Mouse (Mus musculus): ENCODE measurements around the gene Cxcr2. TPM values are rescaled to one million over a fixed set of nuclear protein-coding genes. Genes with fewer than 3 reads are reported as not detected.
"Not testable (repeated sequence)": the region's sequence is repeated elsewhere in the genome, so short reads cannot be mapped to it uniquely, and the experiment has no call there.

The Cxcr2 gene
- polyA plus RNA-seq, 1 experiment from 2014 or later = 0.41 TPM

DNA sequence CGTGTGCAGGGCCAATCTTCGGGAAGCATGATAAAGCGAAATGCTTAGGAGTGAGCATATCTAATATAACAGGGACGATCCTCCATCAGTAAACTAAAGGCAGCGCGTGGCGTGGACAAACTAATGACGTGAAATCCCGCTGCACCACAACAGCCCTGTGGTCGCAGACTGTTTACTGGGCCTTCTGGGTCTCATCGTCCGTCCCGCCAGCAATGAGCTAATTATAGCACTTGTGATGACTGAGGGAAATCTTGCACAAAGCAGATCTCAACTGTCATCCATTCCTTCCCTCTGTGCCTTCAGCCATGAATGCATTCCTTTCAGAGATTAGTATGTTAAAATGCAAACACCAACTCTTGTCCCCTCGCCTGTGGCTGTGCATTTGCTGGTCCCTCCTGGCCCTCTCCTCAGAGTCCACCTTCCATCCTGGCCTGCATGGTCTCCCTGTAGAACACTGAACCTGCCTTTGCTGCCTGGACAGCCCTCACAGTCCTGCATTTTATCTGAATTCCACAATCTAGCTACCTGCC, 2.7 kb downstream of the Cxcr2 start:
- Histone ChIP-seq H3K27me3 (ENCODE audit: control insufficient read depth, insufficient read depth, low read length) (no peaks in the 10 kb centered on the region), H3K4me3 (ENCODE audit: low read length) (no peak overlapping the region), H3K9ac (ENCODE audit: low read length) (no peak overlapping the region), H3K4me1 (ENCODE audit: control insufficient read depth, insufficient read depth, low read length) (peaks cover 10% of the 10 kb centered on the region), H3K27ac (ENCODE audit: low read length) (peak overlapping the region; percentile 41; the same call in 1 of the 2 replicates), H3K9me3 (replicated peaks; ENCODE audit: control insufficient read depth, low read length) (no peaks in the 10 kb centered on the region), H3K4me2 (ENCODE audit: low read depth, low read length) (peak overlapping the region; percentile 28; the same call in 1 of the 2 replicates), H3K36me3 (ENCODE audit: control insufficient read depth, insufficient read depth) (no peaks in the 10 kb centered on the region)
- 47% methylated on average over 14 of the region's 14 CpGs for WGBS
- ATAC-seq (replicated peaks; ENCODE audit: extremely low read depth, insufficient read depth, low FRiP score) = peak; percentile 63

DNA sequence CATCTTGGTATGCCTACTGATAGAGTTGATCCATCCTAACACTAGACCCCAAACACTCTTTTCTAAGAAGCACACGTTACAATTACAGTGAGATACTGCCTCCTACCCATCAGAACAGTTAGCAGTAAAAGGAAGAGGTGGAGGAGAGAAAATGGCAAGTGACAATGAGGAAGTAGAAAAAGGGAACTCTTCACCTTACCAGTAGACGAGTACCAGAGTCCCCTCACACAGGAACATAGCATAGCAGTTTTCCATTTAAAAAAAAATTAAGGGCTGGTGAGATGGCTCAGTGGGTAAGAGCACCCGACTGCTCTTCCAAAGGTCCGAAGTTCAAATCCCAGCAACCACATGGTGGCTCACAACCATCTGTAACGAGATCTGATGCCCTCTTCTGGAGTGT, 5.8 kb downstream of the Cxcr2 start:
- H3K4me3 ChIP-seq (ENCODE audit: low read length); H3K36me3 ChIP-seq (ENCODE audit: control insufficient read depth, insufficient read depth); H3K27me3 ChIP-seq (ENCODE audit: control insufficient read depth, insufficient read depth, low read length); H3K4me2 ChIP-seq (ENCODE audit: low read depth, low read length); H3K27ac ChIP-seq (ENCODE audit: low read length); ATAC-seq (replicated peaks; ENCODE audit: extremely low read depth, insufficient read depth, low FRiP score); H3K9me3 ChIP-seq (replicated peaks; ENCODE audit: control insufficient read depth, low read length); H3K9ac ChIP-seq (ENCODE audit: low read length): not testable (repeated sequence)
- WGBS = 70% methylated on average over 4 of the region's 5 CpGs
- peaks cover 10% of the 10 kb centered on the region for H3K4me1 ChIP-seq (ENCODE audit: control insufficient read depth, insufficient read depth, low read length)

DNA sequence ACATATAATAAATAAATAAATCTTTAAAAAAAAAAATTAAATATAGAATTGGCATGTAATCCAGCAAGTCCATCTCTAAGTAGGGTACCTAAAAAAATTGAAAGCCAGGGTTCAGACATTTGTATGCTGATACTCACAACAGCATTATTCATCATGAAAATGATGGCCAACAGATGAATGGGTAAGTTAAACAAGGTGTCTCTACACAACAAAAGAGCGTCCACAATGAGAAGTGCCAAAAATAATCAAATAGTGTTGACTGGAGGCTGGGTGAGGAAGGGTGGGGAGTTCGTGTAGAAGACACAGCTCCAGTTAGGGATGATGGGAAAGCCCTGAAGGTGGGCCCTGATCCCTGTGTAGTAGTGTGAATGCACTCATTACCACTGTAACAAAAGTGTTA, 6.2 kb downstream of the Cxcr2 start:
- Histone ChIP-seq H3K9ac (ENCODE audit: low read length) (no peak overlapping the region), H3K27me3 (ENCODE audit: control insufficient read depth, insufficient read depth, low read length) (no peaks in the 10 kb centered on the region), H3K9me3 (replicated peaks; ENCODE audit: control insufficient read depth, low read length) (no peaks in the 10 kb centered on the region), H3K4me1 (ENCODE audit: control insufficient read depth, insufficient read depth, low read length) (peaks cover 10% of the 10 kb centered on the region), H3K36me3 (ENCODE audit: control insufficient read depth, insufficient read depth) (no peaks in the 10 kb centered on the region), H3K27ac (ENCODE audit: low read length) (no peak overlapping the region), H3K4me2 (ENCODE audit: low read depth, low read length) (no peak overlapping the region), H3K4me3 (ENCODE audit: low read length) (no peak overlapping the region)
- ATAC-seq (replicated peaks; ENCODE audit: extremely low read depth, insufficient read depth, low FRiP score) = no peak
- 45% methylated on average over 2 of the region's 2 CpGs for WGBS

DNA sequence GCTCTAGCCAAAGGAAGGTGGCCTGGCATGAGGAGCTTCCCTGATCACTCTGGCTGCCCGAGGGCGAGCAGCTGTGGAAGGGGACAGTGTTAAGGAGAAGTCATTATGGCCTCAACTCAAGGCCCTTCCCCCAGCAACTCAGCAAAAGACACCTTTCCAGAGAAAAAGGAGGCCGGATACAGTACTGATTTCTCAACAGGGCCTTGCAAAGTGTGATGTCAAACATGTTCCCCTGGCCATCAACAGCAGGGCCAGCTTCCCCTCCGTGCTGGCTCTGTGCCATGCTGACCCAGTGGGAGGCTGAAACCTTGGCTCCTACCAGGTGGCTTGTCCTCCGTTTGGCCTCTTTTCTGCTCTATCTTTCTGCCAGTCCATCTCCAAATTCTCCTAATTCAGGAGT, 13.3 kb downstream of the Cxcr2 start:
- no peak overlapping the region for H3K4me3 ChIP-seq (ENCODE audit: low read length)
- no peak overlapping the region for H3K4me2 ChIP-seq (ENCODE audit: low read depth, low read length)
- no peak overlapping the region for H3K27ac ChIP-seq (ENCODE audit: low read length)
- no peak overlapping the region for H3K9ac ChIP-seq (ENCODE audit: low read length)
- H3K27me3 ChIP-seq (ENCODE audit: control insufficient read depth, insufficient read depth, low read length) = no peaks in the 10 kb centered on the region
- WGBS = 64% methylated on average over 5 of the region's 5 CpGs
- no peak for ATAC-seq (replicated peaks; ENCODE audit: extremely low read depth, insufficient read depth, low FRiP score)
- no peaks in the 10 kb centered on the region for H3K4me1 ChIP-seq (ENCODE audit: control insufficient read depth, insufficient read depth, low read length)
- no peaks in the 10 kb centered on the region for H3K36me3 ChIP-seq (ENCODE audit: control insufficient read depth, insufficient read depth)
- H3K9me3 ChIP-seq (replicated peaks; ENCODE audit: control insufficient read depth, low read length) = no peaks in the 10 kb centered on the region

DNA sequence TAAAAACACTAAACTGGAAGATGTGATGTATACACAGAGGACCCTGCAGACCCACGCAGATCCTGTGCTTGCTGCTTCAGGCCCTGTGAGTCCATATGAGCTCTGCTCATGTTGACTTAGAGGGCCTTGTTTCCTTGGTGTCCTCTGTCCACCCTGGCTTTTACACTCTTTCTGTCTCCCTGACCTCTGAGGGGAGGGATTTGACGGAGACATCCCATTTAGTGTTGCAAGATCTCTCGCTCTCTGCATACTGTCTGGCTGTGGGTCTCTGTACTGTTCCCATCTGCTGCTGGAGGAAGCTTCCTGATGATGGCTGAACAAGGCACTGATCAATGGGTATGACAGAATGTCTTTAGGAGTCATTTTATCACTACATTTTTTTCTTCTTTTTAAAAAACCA, 15.9 kb downstream of the Cxcr2 start:
- H3K4me3 ChIP-seq (ENCODE audit: low read length) = no peak overlapping the region
- no peaks in the 10 kb centered on the region for H3K9me3 ChIP-seq (replicated peaks; ENCODE audit: control insufficient read depth, low read length)
- no peaks in the 10 kb centered on the region for H3K4me1 ChIP-seq (ENCODE audit: control insufficient read depth, insufficient read depth, low read length)
- 92% methylated on average over 3 of the region's 3 CpGs for WGBS
- no peaks in the 10 kb centered on the region for H3K36me3 ChIP-seq (ENCODE audit: control insufficient read depth, insufficient read depth)
- H3K27me3 ChIP-seq (ENCODE audit: control insufficient read depth, insufficient read depth, low read length) = no peaks in the 10 kb centered on the region
- no peak overlapping the region for H3K27ac ChIP-seq (ENCODE audit: low read length)
- no peak for ATAC-seq (replicated peaks; ENCODE audit: extremely low read depth, insufficient read depth, low FRiP score)
- H3K4me2 ChIP-seq (ENCODE audit: low read depth, low read length) = no peak overlapping the region
- no peak overlapping the region for H3K9ac ChIP-seq (ENCODE audit: low read length)

DNA sequence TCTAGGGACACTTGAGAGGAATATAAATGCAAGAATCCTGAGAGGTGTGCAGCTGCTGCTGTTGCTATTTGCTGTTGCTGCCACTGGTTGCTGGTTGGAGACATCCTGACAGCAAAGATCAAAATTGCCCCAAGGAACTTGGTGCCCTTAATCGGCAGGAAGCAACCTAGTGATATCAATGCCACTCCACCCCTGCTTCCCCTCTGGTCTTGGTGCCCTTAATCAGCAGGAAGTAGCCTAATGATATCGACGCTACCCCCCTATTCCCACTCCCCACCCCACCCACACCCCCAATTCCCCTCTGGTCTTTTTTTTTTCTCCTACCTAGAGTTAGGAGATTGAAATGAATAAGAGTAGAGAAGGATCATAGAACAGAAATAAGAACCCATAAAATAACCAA, 18.9 kb downstream of the Cxcr2 start:
- Histone ChIP-seq H3K9ac (ENCODE audit: low read length) (no peak overlapping the region), H3K27me3 (ENCODE audit: control insufficient read depth, insufficient read depth, low read length) (no peaks in the 10 kb centered on the region), H3K4me3 (ENCODE audit: low read length) (no peak overlapping the region), H3K4me1 (ENCODE audit: control insufficient read depth, insufficient read depth, low read length) (no peaks in the 10 kb centered on the region; the same call in 1 of the 2 replicates), H3K27ac (ENCODE audit: low read length) (no peak overlapping the region), H3K4me2 (ENCODE audit: low read depth, low read length) (no peak overlapping the region), H3K9me3 (replicated peaks; ENCODE audit: control insufficient read depth, low read length) (no peaks in the 10 kb centered on the region), H3K36me3 (ENCODE audit: control insufficient read depth, insufficient read depth) (no peaks in the 10 kb centered on the region)
- ATAC-seq (replicated peaks; ENCODE audit: extremely low read depth, insufficient read depth, low FRiP score) = no peak
- 48% methylated on average over 3 of the region's 3 CpGs for WGBS

DNA sequence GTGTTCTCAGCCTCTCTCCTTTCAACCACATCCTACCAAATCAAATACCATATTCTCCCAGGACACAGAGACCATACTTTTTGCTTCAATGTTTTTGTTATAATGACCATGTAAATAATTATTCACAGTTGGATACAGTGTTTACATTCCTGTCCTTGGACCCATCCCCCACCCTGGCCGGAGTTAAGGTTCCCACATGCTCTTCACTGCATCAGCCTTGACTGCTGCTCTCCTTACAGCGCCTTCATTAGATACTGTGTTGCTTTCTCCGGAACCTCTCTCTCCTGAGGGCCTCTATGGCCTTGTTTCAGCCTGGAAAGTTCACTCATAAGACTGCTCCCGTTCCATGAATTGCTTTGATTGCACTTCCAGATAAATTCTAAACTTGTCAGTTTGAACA, 21.9 kb downstream of the Cxcr2 start:
- Histone ChIP-seq H3K4me1 (ENCODE audit: control insufficient read depth, insufficient read depth, low read length) (peaks cover 7% of the 10 kb centered on the region; the same call in 1 of the 2 replicates), H3K4me3 (ENCODE audit: low read length) (no peak overlapping the region), H3K9me3 (replicated peaks; ENCODE audit: control insufficient read depth, low read length) (no peaks in the 10 kb centered on the region), H3K9ac (ENCODE audit: low read length) (no peak overlapping the region), H3K36me3 (ENCODE audit: control insufficient read depth, insufficient read depth) (no peaks in the 10 kb centered on the region), H3K4me2 (ENCODE audit: low read depth, low read length) (no peak overlapping the region), H3K27ac (ENCODE audit: low read length) (no peak overlapping the region), H3K27me3 (ENCODE audit: control insufficient read depth, insufficient read depth, low read length) (no peaks in the 10 kb centered on the region)
- ATAC-seq (replicated peaks; ENCODE audit: extremely low read depth, insufficient read depth, low FRiP score) = no peak
- 67% methylated on average over 4 of the region's 4 CpGs for WGBS

DNA sequence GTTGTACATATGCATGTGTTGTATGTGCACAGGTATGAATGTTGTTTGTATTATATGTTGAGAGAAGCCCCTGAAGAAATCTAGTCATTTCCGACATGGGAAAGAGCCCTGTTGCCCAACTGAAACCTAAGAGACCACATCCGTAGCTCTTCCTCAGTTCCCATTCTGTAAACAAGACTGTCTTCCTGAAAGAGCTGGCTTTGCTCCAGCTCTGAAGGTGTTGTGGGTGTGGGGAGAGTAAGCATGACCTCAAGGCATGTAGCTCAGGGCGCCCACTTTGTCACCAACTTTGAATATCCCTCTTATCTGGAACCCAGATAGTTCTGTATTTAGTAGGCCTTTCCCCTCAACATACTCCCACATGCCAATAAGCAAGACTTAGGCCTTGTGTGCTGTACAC, 24.8 kb downstream of the Cxcr2 start:
- Histone ChIP-seq H3K27me3 (ENCODE audit: control insufficient read depth, insufficient read depth, low read length) (no peaks in the 10 kb centered on the region), H3K4me1 (ENCODE audit: control insufficient read depth, insufficient read depth, low read length) (peaks cover 7% of the 10 kb centered on the region; the same call in 1 of the 2 replicates), H3K9me3 (replicated peaks; ENCODE audit: control insufficient read depth, low read length) (no peaks in the 10 kb centered on the region), H3K27ac (ENCODE audit: low read length) (no peak overlapping the region), H3K4me2 (ENCODE audit: low read depth, low read length) (no peak overlapping the region), H3K9ac (ENCODE audit: low read length) (no peak overlapping the region), H3K4me3 (ENCODE audit: low read length) (no peak overlapping the region), H3K36me3 (ENCODE audit: control insufficient read depth, insufficient read depth) (no peaks in the 10 kb centered on the region)
- ATAC-seq (replicated peaks; ENCODE audit: extremely low read depth, insufficient read depth, low FRiP score) = no peak
- WGBS = 66% methylated on average over 3 of the region's 3 CpGs

DNA sequence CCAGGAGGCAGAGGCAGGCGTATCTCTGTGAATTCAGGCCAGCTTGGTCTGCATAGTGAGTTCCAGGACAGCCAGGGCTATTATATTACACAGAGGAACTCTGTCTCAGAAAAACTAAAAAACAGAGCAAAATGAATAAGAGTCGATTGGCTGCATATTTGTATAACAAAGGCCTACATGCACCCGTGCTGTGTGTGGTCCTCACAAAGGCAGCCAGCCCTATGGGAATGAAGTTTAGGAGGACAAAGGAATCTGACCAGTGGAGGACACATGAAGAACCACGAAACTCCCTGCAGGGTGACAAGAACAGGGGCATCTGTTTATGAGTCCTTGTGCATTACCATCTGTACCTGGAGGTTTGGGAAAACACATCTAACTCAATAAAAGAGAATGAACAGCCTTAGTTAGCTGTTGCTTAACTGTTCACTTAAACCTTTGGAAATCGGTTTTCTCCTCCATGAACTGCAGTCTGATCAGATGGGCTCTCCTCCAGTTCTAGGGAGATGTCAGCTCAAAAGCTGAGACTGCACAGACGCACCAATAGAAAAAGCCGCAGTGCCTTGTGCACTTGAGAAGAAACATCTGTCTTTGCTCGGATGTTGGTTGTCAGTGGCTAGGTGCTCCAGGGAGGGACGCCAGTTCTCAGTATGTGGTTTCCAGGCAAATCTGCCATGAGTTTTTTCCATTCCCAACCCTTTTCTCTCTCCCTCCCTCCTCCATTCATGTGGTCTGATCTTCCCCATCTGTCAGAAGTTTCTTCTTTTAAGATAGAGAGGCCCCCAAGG, 26.0 kb downstream of the Cxcr2 start:
- Histone ChIP-seq H3K9ac (ENCODE audit: low read length) (no peak overlapping the region), H3K9me3 (replicated peaks; ENCODE audit: control insufficient read depth, low read length) (no peaks in the 10 kb centered on the region), H3K27me3 (ENCODE audit: control insufficient read depth, insufficient read depth, low read length) (no peaks in the 10 kb centered on the region), H3K4me3 (ENCODE audit: low read length) (no peak overlapping the region), H3K36me3 (ENCODE audit: control insufficient read depth, insufficient read depth) (no peaks in the 10 kb centered on the region), H3K4me1 (ENCODE audit: control insufficient read depth, insufficient read depth, low read length) (peaks cover 7% of the 10 kb centered on the region; the same call in 1 of the 2 replicates), H3K4me2 (ENCODE audit: low read depth, low read length) (no peak overlapping the region), H3K27ac (ENCODE audit: low read length) (peak overlapping the region; percentile 58)
- ATAC-seq (replicated peaks; ENCODE audit: extremely low read depth, insufficient read depth, low FRiP score) = peak; percentile 77
- 40% methylated on average over 9 of the region's 9 CpGs for WGBS
